Mouse (Mus musculus): Measurements from ENCODE around the gene Atp5l. TPM values are rescaled to one million over a fixed set of nuclear protein-coding genes. Genes with fewer than 3 reads are reported as not detected.

The Atp5l gene
- polyA plus RNA-seq, 2 experiments from 2014 or later = 538 to 670 TPM

Other genes starting within 250 kb of the Atp5l start
- not detected for gene Treh, start 247.5 kb downstream of the Atp5l start, polyA plus RNA-seq (2017; shearing (Covaris generic))
- under 1 TPM in 1 of 2 experiments, not detected in 1; 0.30 TPM for gene Phldb1, start 185.5 kb downstream of the Atp5l start, polyA plus RNA-seq (2017; shearing (Covaris generic))
- gene Arcn1, start 152.9 kb downstream of the Atp5l start, polyA plus RNA-seq (2017; shearing (Covaris generic)) = 10 to 100 TPM; 83.9 to 84.2 TPM
- gene Ift46, start 152.8 kb downstream of the Atp5l start, polyA plus RNA-seq (2017; shearing (Covaris generic)) = 10 to 100 TPM; 62.3 to 65.5 TPM
- 1 to 10 TPM in 1 of 2 experiments, under 1 TPM in 1; 0.34 to 1.5 TPM for gene Tmem25, start 121.4 kb downstream of the Atp5l start, polyA plus RNA-seq (2017; shearing (Covaris generic))
- gene Ttc36, start 117.7 kb downstream of the Atp5l start, polyA plus RNA-seq (2017; shearing (Covaris generic)) = under 1 TPM in 1 of 2 experiments, not detected in 1; 0.77 TPM
- gene Kmt2a, start 39.4 kb downstream of the Atp5l start, polyA plus RNA-seq (2017; shearing (Covaris generic)) = 10 to 100 TPM; 28.7 to 31.1 TPM
- 10 to 100 TPM; 34.0 to 38.4 TPM for gene Ube4a, start 44.9 kb upstream of the Atp5l start, polyA plus RNA-seq (2017; shearing (Covaris generic))
- 1,000 to 10,000 TPM; 1,430 to 1,870 TPM for gene Cd3g, start 59.7 kb upstream of the Atp5l start, polyA plus RNA-seq (2017; shearing (Covaris generic))
- gene Cd3d, start 61.0 kb upstream of the Atp5l start, polyA plus RNA-seq (2017; shearing (Covaris generic)) = 1,000 to 10,000 TPM in 1 of 2 experiments, 100 to 1,000 TPM in 1; 682 to 1,081 TPM
- 1,000 to 10,000 TPM in 1 of 2 experiments, 100 to 1,000 TPM in 1; 791 to 1,491 TPM for gene Cd3e, start 88.9 kb upstream of the Atp5l start, polyA plus RNA-seq (2017; shearing (Covaris generic))
- gene Mpzl2, start 119.1 kb upstream of the Atp5l start, polyA plus RNA-seq (2017; shearing (Covaris generic)) = not detected
- 10 to 100 TPM; 10.2 to 11.9 TPM for gene Mpzl3, start 134.4 kb upstream of the Atp5l start, polyA plus RNA-seq (2017; shearing (Covaris generic))
- 10 to 100 TPM in 1 of 2 experiments, 1 to 10 TPM in 1; 8.3 to 19.6 TPM for gene Jaml, start 158.4 kb upstream of the Atp5l start, polyA plus RNA-seq (2017; shearing (Covaris generic))
- gene Scn2b, start 197.0 kb upstream of the Atp5l start, polyA plus RNA-seq (2017; shearing (Covaris generic)) = under 1 TPM; 0.19 to 0.42 TPM
- not detected for gene Scn4b, start 217.7 kb upstream of the Atp5l start, polyA plus RNA-seq (2017; shearing (Covaris generic))

All from activated CD4-positive, CD25-positive, alpha-beta regulatory T cell, adult 4 months (primary cell).